Mouse (Mus musculus): ENCODE data around the gene Gm8126. TPM values are rescaled to one million over a fixed set of nuclear protein-coding genes. Genes with fewer than 3 reads are reported as not detected.
"Not testable (repeated sequence)": the region's sequence is repeated elsewhere in the genome, so short reads cannot be mapped to it uniquely, and the experiment has no call there.

Gene Gm8126
- polyA plus RNA-seq, 2 experiments, result not detected

DNA sequence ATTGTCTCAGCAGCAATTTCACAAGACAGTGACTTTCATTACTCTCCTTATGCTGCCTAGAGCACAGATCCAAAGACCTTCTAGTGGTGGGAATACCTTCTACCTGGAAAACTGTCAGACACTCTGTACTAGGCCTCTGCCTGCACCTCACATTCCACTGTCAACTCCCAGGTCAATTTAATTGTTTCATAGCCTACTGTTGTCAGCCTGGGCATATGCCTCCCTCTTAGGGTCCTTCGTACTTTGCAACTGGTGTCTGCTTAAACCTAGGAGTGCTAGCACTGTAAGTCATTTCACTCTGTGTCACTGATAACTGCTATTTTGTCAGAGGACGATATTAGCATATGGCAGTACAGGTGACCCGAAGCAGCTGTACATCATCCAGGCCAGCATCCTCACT, 10.8 kb downstream of the Gm8126 start:
- not testable (repeated sequence) for ATAC-seq (ENCODE audit: insufficient read depth); H3K27me3 ChIP-seq (ENCODE audit: control insufficient read depth, insufficient read depth, low read length)

DNA sequence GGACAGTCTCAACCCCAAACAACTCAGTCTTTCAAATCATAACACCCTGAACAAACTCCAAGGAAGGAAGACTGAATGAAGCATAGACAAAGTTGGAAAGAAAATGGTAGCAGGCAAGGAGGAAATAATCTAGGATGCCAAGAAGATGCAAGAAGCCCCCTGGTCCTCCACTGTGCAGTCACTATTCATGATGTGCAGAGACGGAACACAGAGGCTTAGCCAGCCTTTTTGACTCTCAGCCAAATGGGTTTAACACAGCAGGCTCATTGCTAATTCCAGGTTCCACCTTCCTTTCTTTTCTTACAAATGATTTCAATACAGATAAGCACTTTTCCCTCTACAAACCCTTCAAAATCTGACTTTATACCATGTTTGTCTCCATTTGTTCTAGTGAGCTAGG, 14.7 kb downstream of the Gm8126 start:
- 58% methylated on average over 1 of the region's 1 CpGs for WGBS (ENCODE audit: insufficient replicate concordance)
- ATAC-seq (ENCODE audit: insufficient read depth); H3K27ac ChIP-seq; H3K27me3 ChIP-seq (ENCODE audit: control insufficient read depth, insufficient read depth, low read length); H3K9me3 ChIP-seq (ENCODE audit: control insufficient read depth, low read length); H3K4me1 ChIP-seq (replicated peaks; ENCODE audit: control insufficient read depth in 2 of 2, insufficient read depth in 2 of 2, low read length in 1 of 2); H3K4me3 ChIP-seq (ENCODE audit: insufficient read depth in 1 of 2, low read depth in 2 of 2, low read length in 2 of 2); DNase-seq (ENCODE audit: low read depth in 3 of 3, low spot score in 3 of 3); H3K9ac ChIP-seq (replicated peaks); H3K4me2 ChIP-seq (ENCODE audit: low read depth); H3K36me3 ChIP-seq (replicated peaks; ENCODE audit: control insufficient read depth, insufficient read depth, low read depth): not testable (repeated sequence)

More for the DNA sequence above, 10.8 kb downstream of the Gm8126 start:
- H3K9me3 ChIP-seq (ENCODE audit: control insufficient read depth, low read length); DNase-seq (ENCODE audit: low read depth in 3 of 3, low spot score in 3 of 3); H3K36me3 ChIP-seq (replicated peaks; ENCODE audit: control insufficient read depth, insufficient read depth, low read depth); H3K4me2 ChIP-seq (ENCODE audit: low read depth); H3K4me3 ChIP-seq (ENCODE audit: insufficient read depth in 1 of 2, low read depth in 2 of 2, low read length in 2 of 2); H3K9ac ChIP-seq (replicated peaks); H3K27ac ChIP-seq; H3K4me1 ChIP-seq (replicated peaks; ENCODE audit: control insufficient read depth in 2 of 2, insufficient read depth in 2 of 2, low read length in 1 of 2): not testable (repeated sequence)
- 53% methylated on average over 3 of the region's 3 CpGs for WGBS (ENCODE audit: insufficient replicate concordance)

DNA sequence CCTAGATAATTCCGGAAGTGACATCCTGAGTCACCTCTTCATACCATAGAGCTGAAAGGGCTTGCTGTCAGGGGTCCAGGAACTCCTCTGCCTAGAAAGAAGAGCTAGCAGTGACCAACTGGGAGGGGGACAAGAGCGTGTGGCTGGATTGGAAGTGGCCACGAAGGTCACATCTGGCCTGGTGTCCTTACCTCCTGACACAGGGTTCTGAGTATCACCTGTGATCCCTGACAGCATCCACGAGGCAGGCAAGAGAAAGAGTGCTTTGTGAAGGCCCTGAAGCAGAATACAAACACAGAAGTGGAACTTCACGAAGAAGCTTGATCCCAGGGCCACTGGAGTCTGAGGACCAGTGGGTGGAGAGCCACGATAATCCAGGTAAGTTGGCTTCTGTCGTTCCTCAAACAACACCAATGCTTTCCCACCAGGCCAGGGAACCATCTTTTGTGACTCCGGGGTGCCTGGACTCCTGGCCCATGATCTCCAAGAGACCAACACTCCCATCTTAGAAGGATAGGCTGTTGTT, 16.6 kb downstream of the Gm8126 start, which contains the start of gene Gm9732:
Gene Gm9732, plus strand, starts transcription at position 51 of the 526 bp plus-strand sequence.
- H3K27ac ChIP-seq; DNase-seq (ENCODE audit: low read depth in 3 of 3, low spot score in 3 of 3); H3K27me3 ChIP-seq (ENCODE audit: control insufficient read depth, insufficient read depth, low read length); H3K9ac ChIP-seq (replicated peaks); H3K36me3 ChIP-seq (replicated peaks; ENCODE audit: control insufficient read depth, insufficient read depth, low read depth); H3K4me2 ChIP-seq (ENCODE audit: low read depth); H3K4me1 ChIP-seq (replicated peaks; ENCODE audit: control insufficient read depth in 2 of 2, insufficient read depth in 2 of 2, low read length in 1 of 2); H3K4me3 ChIP-seq (ENCODE audit: insufficient read depth in 1 of 2, low read depth in 2 of 2, low read length in 2 of 2); ATAC-seq (ENCODE audit: insufficient read depth); H3K9me3 ChIP-seq (ENCODE audit: control insufficient read depth, low read length): not testable (repeated sequence)
- WGBS (ENCODE audit: insufficient replicate concordance), result 58% methylated on average over 8 of the region's 8 CpGs

DNA sequence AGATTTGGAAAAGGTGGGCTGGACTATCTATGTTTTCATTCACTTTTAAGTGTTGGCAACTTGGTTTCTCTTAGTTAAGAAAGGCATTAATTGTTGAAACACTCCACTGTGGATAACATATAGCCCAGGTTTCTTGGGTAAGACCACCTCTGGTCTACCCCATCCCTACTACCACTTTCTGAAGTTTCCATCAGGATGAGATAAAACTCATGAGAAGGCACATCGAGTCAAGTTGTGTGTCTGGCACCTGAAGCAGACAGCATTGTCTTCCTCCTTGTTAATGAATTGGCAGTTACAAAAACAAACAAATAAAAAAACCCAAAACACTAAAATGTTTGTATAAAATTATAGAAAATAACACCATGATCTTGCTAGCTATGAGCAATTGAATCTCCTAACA, 17.3 kb downstream of the Gm8126 start:
- ATAC-seq (ENCODE audit: insufficient read depth); H3K4me3 ChIP-seq (ENCODE audit: insufficient read depth in 1 of 2, low read depth in 2 of 2, low read length in 2 of 2); DNase-seq (ENCODE audit: low read depth in 3 of 3, low spot score in 3 of 3); H3K27ac ChIP-seq; H3K27me3 ChIP-seq (ENCODE audit: control insufficient read depth, insufficient read depth, low read length); H3K9ac ChIP-seq (replicated peaks); H3K4me1 ChIP-seq (replicated peaks; ENCODE audit: control insufficient read depth in 2 of 2, insufficient read depth in 2 of 2, low read length in 1 of 2); H3K9me3 ChIP-seq (ENCODE audit: control insufficient read depth, low read length); H3K36me3 ChIP-seq (replicated peaks; ENCODE audit: control insufficient read depth, insufficient read depth, low read depth); H3K4me2 ChIP-seq (ENCODE audit: low read depth): not testable (repeated sequence)
- WGBS (ENCODE audit: insufficient replicate concordance), result 53% methylated on average over 1 of the region's 1 CpGs

DNA sequence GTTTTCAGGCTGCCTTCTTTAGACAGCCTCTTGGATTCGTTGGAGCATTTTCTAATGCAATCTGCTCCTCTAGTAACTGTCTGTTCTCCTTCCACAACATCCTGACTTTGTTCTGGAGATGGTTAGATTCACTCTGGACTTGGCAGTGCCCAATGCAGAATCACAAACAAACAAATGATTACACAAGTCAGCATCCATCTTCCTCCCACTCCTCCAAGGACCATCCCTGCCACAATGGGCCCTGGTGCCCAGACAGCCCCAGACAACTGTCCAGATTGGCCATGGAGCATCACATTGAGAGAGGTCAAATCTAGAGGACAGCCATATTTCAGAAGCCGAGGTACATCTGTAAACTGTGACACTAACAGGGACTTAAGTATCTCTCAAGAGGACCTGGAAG, 19.0 kb downstream of the Gm8126 start:
- not testable (repeated sequence) for H3K27ac ChIP-seq; H3K4me1 ChIP-seq (replicated peaks; ENCODE audit: control insufficient read depth in 2 of 2, insufficient read depth in 2 of 2, low read length in 1 of 2); H3K36me3 ChIP-seq (replicated peaks; ENCODE audit: control insufficient read depth, insufficient read depth, low read depth); H3K4me3 ChIP-seq (ENCODE audit: insufficient read depth in 1 of 2, low read depth in 2 of 2, low read length in 2 of 2); DNase-seq (ENCODE audit: low read depth in 3 of 3, low spot score in 3 of 3); H3K9me3 ChIP-seq (ENCODE audit: control insufficient read depth, low read length); ATAC-seq (ENCODE audit: insufficient read depth); H3K4me2 ChIP-seq (ENCODE audit: low read depth); H3K9ac ChIP-seq (replicated peaks); H3K27me3 ChIP-seq (ENCODE audit: control insufficient read depth, insufficient read depth, low read length)
- WGBS (ENCODE audit: insufficient replicate concordance), result 38% methylated on average over 2 of the region's 2 CpGs

DNA sequence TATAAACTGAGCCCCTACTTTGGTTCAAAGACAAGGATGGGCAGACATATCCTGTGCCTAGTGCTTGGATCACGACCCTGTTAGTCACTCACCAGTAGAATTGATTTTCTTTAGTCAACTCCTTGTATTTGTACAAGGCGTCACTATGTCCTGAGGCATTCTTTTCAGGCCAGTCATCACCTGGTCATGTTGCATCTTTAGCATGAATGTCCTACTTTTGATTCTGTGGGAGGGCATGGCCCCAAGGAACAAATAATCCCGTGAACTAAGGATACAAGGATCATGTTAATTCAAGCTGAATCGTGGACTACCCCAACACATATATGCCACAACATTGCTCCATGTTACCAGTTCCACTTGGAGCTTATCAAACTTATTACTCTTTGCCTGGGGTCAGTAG, 19.7 kb downstream of the Gm8126 start:
- not testable (repeated sequence) for H3K4me2 ChIP-seq (ENCODE audit: low read depth); H3K27me3 ChIP-seq (ENCODE audit: control insufficient read depth, insufficient read depth, low read length); H3K36me3 ChIP-seq (replicated peaks; ENCODE audit: control insufficient read depth, insufficient read depth, low read depth); H3K27ac ChIP-seq; DNase-seq (ENCODE audit: low read depth in 3 of 3, low spot score in 3 of 3); H3K9me3 ChIP-seq (ENCODE audit: control insufficient read depth, low read length); H3K9ac ChIP-seq (replicated peaks); H3K4me3 ChIP-seq (ENCODE audit: insufficient read depth in 1 of 2, low read depth in 2 of 2, low read length in 2 of 2); ATAC-seq (ENCODE audit: insufficient read depth); H3K4me1 ChIP-seq (replicated peaks; ENCODE audit: control insufficient read depth in 2 of 2, insufficient read depth in 2 of 2, low read length in 1 of 2)
- WGBS (ENCODE audit: insufficient replicate concordance), result 32% methylated on average over 4 of the region's 4 CpGs

DNA sequence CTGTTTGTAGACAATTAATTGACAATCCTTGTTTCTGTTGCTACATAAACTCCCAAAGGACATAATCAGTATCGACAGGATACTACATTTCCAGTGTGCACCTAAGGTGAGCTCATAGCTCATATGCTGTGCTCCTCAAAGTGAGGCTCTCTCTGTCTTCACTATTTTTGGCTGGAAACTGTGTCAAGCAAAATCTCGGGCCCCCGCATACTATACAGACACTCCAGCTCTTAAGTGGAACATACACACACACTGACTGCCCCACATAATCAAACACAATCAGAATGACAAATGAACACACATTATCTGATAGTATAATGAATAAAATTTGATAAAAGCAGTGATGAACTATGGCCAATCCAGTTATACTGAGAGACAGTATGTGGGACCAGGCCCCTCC, 20.2 kb downstream of the Gm8126 start:
- ATAC-seq (ENCODE audit: insufficient read depth); H3K36me3 ChIP-seq (replicated peaks; ENCODE audit: control insufficient read depth, insufficient read depth, low read depth); H3K4me1 ChIP-seq (replicated peaks; ENCODE audit: control insufficient read depth in 2 of 2, insufficient read depth in 2 of 2, low read length in 1 of 2); H3K4me3 ChIP-seq (ENCODE audit: insufficient read depth in 1 of 2, low read depth in 2 of 2, low read length in 2 of 2); H3K9ac ChIP-seq (replicated peaks); H3K9me3 ChIP-seq (ENCODE audit: control insufficient read depth, low read length); H3K27ac ChIP-seq; H3K27me3 ChIP-seq (ENCODE audit: control insufficient read depth, insufficient read depth, low read length); DNase-seq (ENCODE audit: low read depth in 3 of 3, low spot score in 3 of 3); H3K4me2 ChIP-seq (ENCODE audit: low read depth): not testable (repeated sequence)
- 59% methylated on average over 3 of the region's 3 CpGs for WGBS (ENCODE audit: insufficient replicate concordance)

DNA sequence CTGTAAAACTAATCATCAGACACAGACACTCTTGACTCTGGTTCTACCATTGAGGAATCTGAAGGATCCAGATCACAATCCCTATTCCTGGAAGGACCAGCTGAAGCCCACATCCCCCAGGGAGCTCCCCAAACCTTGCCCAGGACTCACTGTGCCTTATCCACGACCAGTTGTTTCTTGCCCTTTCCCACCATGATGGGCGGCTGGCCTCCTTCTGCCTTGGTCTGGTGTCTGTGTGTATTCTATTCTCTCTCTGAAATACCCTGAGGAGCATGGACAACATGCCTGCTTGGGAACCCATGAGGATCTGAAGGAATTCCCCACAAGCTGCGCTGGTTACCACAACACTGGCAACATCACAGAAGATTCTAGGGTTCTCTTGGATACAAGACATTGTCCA, 35.1 kb downstream of the Gm8126 start, which contains the start of gene Gm8127:
Gene Gm8127, minus strand, starts transcription at position 330 of the 400 bp plus-strand sequence.
- H3K4me3 ChIP-seq (ENCODE audit: insufficient read depth in 1 of 2, low read depth in 2 of 2, low read length in 2 of 2); H3K27me3 ChIP-seq (ENCODE audit: control insufficient read depth, insufficient read depth, low read length); H3K36me3 ChIP-seq (replicated peaks; ENCODE audit: control insufficient read depth, insufficient read depth, low read depth); H3K27ac ChIP-seq; ATAC-seq (ENCODE audit: insufficient read depth); H3K4me2 ChIP-seq (ENCODE audit: low read depth); DNase-seq (ENCODE audit: low read depth in 3 of 3, low spot score in 3 of 3); H3K9me3 ChIP-seq (ENCODE audit: control insufficient read depth, low read length); H3K4me1 ChIP-seq (replicated peaks; ENCODE audit: control insufficient read depth in 2 of 2, insufficient read depth in 2 of 2, low read length in 1 of 2); H3K9ac ChIP-seq (replicated peaks): not testable (repeated sequence)
- 46% methylated on average over 3 of the region's 3 CpGs for WGBS (ENCODE audit: insufficient replicate concordance)
